Mouse (Mus musculus) right cerebral cortex, adult 2 months (tissue): ENCODE measurements at regions not wholly inside any gene's neighbourhood (a gene's known extent, or its start where the extent isn't known, plus 50 kb on each side); places are given as distances from the start of the nearest gene placed in this dataset.

Experiments used
- DNase-seq, 2 experiments: peaks; one replicate each; pipeline ENCODE4 v3.0.0; 2021 to 2022; ENCODE audit warnings: low spot score in 2 of 2

DNA sequence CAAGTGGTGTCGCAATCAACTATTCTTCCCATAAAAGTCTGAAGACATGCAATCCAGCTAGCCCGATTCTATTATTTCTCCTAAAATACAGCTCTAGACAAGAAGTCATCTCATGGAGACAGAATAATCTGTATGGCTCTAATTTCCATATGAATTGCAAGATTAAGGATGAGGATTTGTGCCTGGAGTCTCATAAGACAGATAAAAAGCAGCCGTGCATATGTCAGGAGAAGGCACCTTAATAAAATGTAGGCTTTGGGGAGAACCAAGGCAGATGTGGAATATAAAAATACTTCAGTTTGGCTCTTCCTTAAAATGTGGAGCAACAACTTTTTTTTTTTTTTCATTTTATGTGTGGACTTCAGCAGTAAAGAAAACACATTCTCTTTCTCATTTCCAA, 876.8 kb downstream of the Hace1 start:
- DNase-seq, result no peak

- no peak for DNase-seq
Observed at GRCm38 (mm10) chr10:46458686-46459085, 881.1 kb downstream of the Hace1 start.

DNA sequence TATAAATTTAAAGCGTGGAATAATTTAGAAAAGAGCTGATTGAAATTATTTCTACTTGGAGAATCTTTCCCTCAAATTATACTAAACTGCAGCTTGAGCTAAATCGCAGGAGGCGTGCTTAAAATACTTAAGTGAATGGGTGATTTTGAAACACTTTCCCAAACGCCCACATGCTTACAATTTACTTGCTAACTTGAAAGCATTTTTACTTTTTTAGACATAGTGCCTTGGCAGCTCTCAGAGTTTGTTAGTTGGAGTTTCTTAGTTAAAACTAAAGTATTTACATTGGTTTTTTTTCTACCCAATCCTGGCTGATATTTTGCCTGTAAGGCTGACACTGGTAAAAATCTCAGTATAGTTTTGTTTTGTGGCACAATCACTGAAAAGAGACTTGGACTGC, 906.0 kb downstream of the Hace1 start:
- peak in 1 of 2 experiments; percentile 38 for DNase-seq
